Mouse (Mus musculus): ENCODE measurements at regions not wholly inside any gene's neighbourhood (a gene's known extent, or its start where the extent isn't known, plus 50 kb on each side); places are given as distances from the start of the nearest gene placed in this dataset.
"Not testable (repeated sequence)": the region's sequence is repeated elsewhere in the genome, so short reads cannot be mapped to it uniquely, and the experiment has no call there.

- no peak for DNase-seq
Measured at GRCm38 (mm10) chr15:16909396-16909795, 180.8 kb downstream of the Cdh9 start.

- DNase-seq = not testable (repeated sequence)
Measured at GRCm38 (mm10) chr15:16909941-16910340, 181.4 kb downstream of the Cdh9 start.

GRCm38 (mm10) chr15:16914966-16915569, 186.5 kb downstream of the Cdh9 start:
- no peak for DNase-seq

- DNase-seq = no peak
Measured at GRCm38 (mm10) chr15:16923246-16923645, 194.7 kb downstream of the Cdh9 start.

- no peak for DNase-seq
Measured at GRCm38 (mm10) chr15:16933137-16933677, 204.7 kb downstream of the Cdh9 start.

- no peak for DNase-seq
Measured at GRCm38 (mm10) chr15:16934438-16934837, 205.9 kb downstream of the Cdh9 start.

GRCm38 (mm10) chr15:16975821-16976220, 247.3 kb downstream of the Cdh9 start:
- DNase-seq = not testable (repeated sequence)

GRCm38 (mm10) chr15:16990848-16991247, 262.3 kb downstream of the Cdh9 start:
- DNase-seq = no peak

GRCm38 (mm10) chr15:16995667-16996066, 267.1 kb downstream of the Cdh9 start:
- DNase-seq = no peak

GRCm38 (mm10) chr15:17006139-17006538, 277.6 kb downstream of the Cdh9 start:
- no peak for DNase-seq

GRCm38 (mm10) chr15:17007811-17008210, 279.3 kb downstream of the Cdh9 start:
- DNase-seq = peak; percentile 16

- DNase-seq = no peak
Measured at GRCm38 (mm10) chr15:17048867-17049628, 320.5 kb downstream of the Cdh9 start.

GRCm38 (mm10) chr15:17069772-17070171, 341.2 kb downstream of the Cdh9 start:
- no peak for DNase-seq

- DNase-seq = no peak
Measured at GRCm38 (mm10) chr15:17084030-17084429, 355.5 kb downstream of the Cdh9 start.

GRCm38 (mm10) chr15:17088644-17089228, 360.2 kb downstream of the Cdh9 start:
- no peak for DNase-seq

- peak; percentile 73 for DNase-seq
Measured at GRCm38 (mm10) chr15:17098927-17099326, 370.4 kb downstream of the Cdh9 start.

- DNase-seq = no peak
Measured at GRCm38 (mm10) chr15:17101182-17101581, 372.6 kb downstream of the Cdh9 start.

GRCm38 (mm10) chr15:17135721-17136120, 407.2 kb downstream of the Cdh9 start:
- no peak for DNase-seq

GRCm38 (mm10) chr15:17180164-17180563, 451.6 kb downstream of the Cdh9 start:
- DNase-seq = no peak

- DNase-seq = no peak
Measured at GRCm38 (mm10) chr15:17181358-17182022, 452.9 kb downstream of the Cdh9 start.

- peak; percentile 5 for DNase-seq
Measured at GRCm38 (mm10) chr15:17195439-17195838, 466.9 kb downstream of the Cdh9 start.

- DNase-seq = no peak
Measured at GRCm38 (mm10) chr15:17204739-17205138, 476.2 kb downstream of the Cdh9 start.

GRCm38 (mm10) chr15:17245096-17245495, 516.5 kb downstream of the Cdh9 start:
- no peak for DNase-seq
